In the genomic region with DNA sequence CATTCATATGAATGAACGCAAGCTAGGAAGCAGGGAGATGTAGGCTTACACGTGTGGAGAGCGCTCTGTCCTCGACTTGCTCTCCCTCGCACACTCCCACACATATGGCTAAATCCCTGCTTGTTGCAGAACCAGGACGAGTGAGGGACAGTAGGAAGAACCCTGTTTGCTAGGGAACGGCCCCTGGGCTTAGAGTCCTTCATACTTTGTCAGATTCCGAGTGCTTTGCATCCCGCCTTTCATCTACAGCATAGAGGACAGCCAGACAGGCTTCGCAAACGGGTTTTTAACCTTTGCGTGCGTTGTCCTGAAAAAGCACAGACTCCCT, we compare ENCODE assay signal across 9 mouse cellular contexts. TPM values are rescaled to one million over a fixed set of nuclear protein-coding genes. Genes with fewer than 3 reads are reported as not detected.
A peak's percentile ranks its signal among the peaks of the same experiment; 100 is the strongest.
DNase-seq lines count a peak whose midpoint lies in the region; ATAC-seq and TF ChIP-seq lines count a peak whose summit lies in the region.
"Had no signal": no experiment of that assay in that cellular context is flagged by ENCODE, and none has a peak within 500 bp of the region (broad histone marks: within the 10 kb centered on the region; RNA-seq: fewer than 3 reads in every experiment).

Gene Gabra1, minus strand, starts transcription at position 106 of the 328 bp plus-strand sequence.

- peak; percentile 5 for DNase-seq in adrenal gland, postnatal 10 days
- DNase-seq in adrenal gland, adult 18-20 months (ENCODE audit: low spot score in 2 of 2): no peak
- DNase-seq in ES-E14 (ENCODE audit: low read depth, low spot score): no peak
- DNase-seq in layer of hippocampus, adult 2 months (ENCODE audit: low spot score in 2 of 2): peak in 1 of 2 experiments; percentile 39
- DNase-seq in mesoderm, embryonic 11.5 days (ENCODE audit: low read depth, low spot score): peak; percentile 39
- DNase-seq in stomach, postnatal 0 days (ENCODE audit: low spot score): peak; percentile 16
- DNase-seq in ovary, postnatal 36 days (ENCODE audit: low spot score): no peak

- no peak; the same call in 1 of the 2 replicates for ATAC-seq in embryonic facial prominence, embryonic 15.5 days (ENCODE audit: insufficient number of reproducible peaks, low FRiP score, low TSS enrichment, low read depth)
- no peak for ATAC-seq in stomach, postnatal 0 days (ENCODE audit: low FRiP score, low TSS enrichment)

- H3K9ac ChIP-seq in ES-E14 (ENCODE audit: insufficient read depth, low read depth, low read length, poor library complexity, severe bottlenecking): no peak within 1 kb of the TSS
- H3K9ac ChIP-seq in embryonic facial prominence, embryonic 15.5 days: peak within 1 kb of the TSS; percentile 28; the same call in 1 of the 2 replicates
- peak within 1 kb of the TSS; percentile 53 for H3K9ac ChIP-seq in stomach, postnatal 0 days (ENCODE audit: low read length)

- H3K27me3 ChIP-seq in embryonic facial prominence, embryonic 15.5 days: peaks cover 9% of the 10 kb centered on the region; the same call in 1 of the 2 replicates
- no peaks in the 10 kb centered on the region for H3K27me3 ChIP-seq in stomach, postnatal 0 days (ENCODE audit: control insufficient read depth, insufficient read depth, low read length)

- in situ Hi-C loops in ES-E14 (cut with MboI; ENCODE audit: low sequenced_read_pairs in 2 of 2, unreplicated experiment in 2 of 2): no loop called here

- TF ChIP-seq EP300 in stomach, postnatal 0 days (optimal IDR thresholded peaks at IDR 0.05): no peak

- H3K27ac ChIP-seq in ES-E14 (ENCODE audit: insufficient read depth, low read depth, low read length, poor library complexity, severe bottlenecking): no peak within 1 kb of the TSS
- H3K27ac ChIP-seq in embryonic facial prominence, embryonic 15.5 days (replicated peaks): no peak within 1 kb of the TSS
- H3K27ac ChIP-seq in layer of hippocampus, adult 2 months: peak within 1 kb of the TSS; percentile 92
- no peak within 1 kb of the TSS for H3K27ac ChIP-seq in stomach, postnatal 0 days (replicated peaks)

- H3K4me3 ChIP-seq in ES-E14 (ENCODE audit: insufficient read depth in 1 of 2, low read depth in 1 of 2, low read length in 2 of 2, poor library complexity in 1 of 2, severe bottlenecking in 1 of 2): peak within 1 kb of the TSS; percentile 57 to 66
- H3K4me3 ChIP-seq in embryonic facial prominence, embryonic 15.5 days (replicated peaks): peak within 1 kb of the TSS; percentile 52
- peak within 1 kb of the TSS; percentile 77 for H3K4me3 ChIP-seq in layer of hippocampus, adult 2 months
- peak within 1 kb of the TSS; percentile 51 for H3K4me3 ChIP-seq in stomach, postnatal 0 days (ENCODE audit: low read depth, low read length)

- no peaks in the 10 kb centered on the region for H3K36me3 ChIP-seq in ES-E14 (ENCODE audit: control insufficient read depth, insufficient read depth, low read length, poor library complexity, severe bottlenecking)
- no peaks in the 10 kb centered on the region for H3K36me3 ChIP-seq in embryonic facial prominence, embryonic 15.5 days
- H3K36me3 ChIP-seq in stomach, postnatal 0 days (ENCODE audit: control insufficient read depth, insufficient read depth, low read length): no peaks in the 10 kb centered on the region

- WGBS in embryonic facial prominence, embryonic 15.5 days: under 1% methylated on average over 13 of the region's 13 CpGs
- under 1% methylated on average over 13 of the region's 13 CpGs for WGBS in stomach, postnatal 0 days

- no peaks in the 10 kb centered on the region for H3K9me3 ChIP-seq in ES-E14 (ENCODE audit: control insufficient read depth, insufficient read depth, low read depth, low read length)
- H3K9me3 ChIP-seq in embryonic facial prominence, embryonic 15.5 days (replicated peaks): no peaks in the 10 kb centered on the region
- H3K9me3 ChIP-seq in stomach, postnatal 0 days (ENCODE audit: control insufficient read depth, low read length): no peaks in the 10 kb centered on the region

- H3K4me1 ChIP-seq in ES-E14 (ENCODE audit: control insufficient read depth in 2 of 2, insufficient read depth in 2 of 2, low read length in 2 of 2, poor library complexity in 1 of 2): no peaks in the 10 kb centered on the region
- peaks cover 6% of the 10 kb centered on the region; the same call in 1 of the 2 replicates for H3K4me1 ChIP-seq in embryonic facial prominence, embryonic 15.5 days
- H3K4me1 ChIP-seq in stomach, postnatal 0 days (replicated peaks; ENCODE audit: control insufficient read depth, insufficient read depth): no peaks in the 10 kb centered on the region

- H3K4me2 ChIP-seq in embryonic facial prominence, embryonic 15.5 days (replicated peaks): peak within 1 kb of the TSS; percentile 84
- H3K4me2 ChIP-seq in stomach, postnatal 0 days (replicated peaks; ENCODE audit: low read depth): peak within 1 kb of the TSS; percentile 67

- TF ChIP-seq CTCF in layer of hippocampus, adult 2 months (conservative IDR thresholded peaks at IDR 0.05): no peak
- TF ChIP-seq CTCF in stomach, postnatal 0 days (IDR thresholded peaks at IDR 0.05; ENCODE audit: low read depth): no peak

TF ChIP-seq in ES-E14, 5 proteins besides CTCF, POLR2A, EP300 and RAD21:
- TF ChIP-seq CHD2 (IDR thresholded peaks at IDR 0.05; ENCODE audit: low read depth, low read length) (no peak), ZC3H11A (IDR thresholded peaks at IDR 0.05; ENCODE audit: borderline replicate concordance, low read depth, low read length) (no peak), ZNF384 (IDR thresholded peaks at IDR 0.05; ENCODE audit: low read depth, low read length) (no peak), MAFK (IDR thresholded peaks at IDR 0.05; ENCODE audit: insufficient read depth, low read depth, low read length) (no peak), HCFC1 (IDR thresholded peaks at IDR 0.05; ENCODE audit: borderline replicate concordance, insufficient read depth, low read length) (no peak)

RNA-seq across cellular contexts. Expression of gene Gabra1, which starts in this region (rescaled TPM):
- 1 to 10 TPM; 2.3 to 4.7 TPM for total RNA-seq in adrenal gland, postnatal 10 days (2021)
- total RNA-seq in adrenal gland, adult 18-20 months (2021): under 1 TPM; 0.20 to 0.45 TPM
- total RNA-seq in ES-E14 (2012; rRNA removed): 2.3 and 2.9 TPM in 2 replicates
- polyA plus RNA-seq in embryonic facial prominence, embryonic 15.5 days (2015; fragmentation: Nextera tagmentation; extraction: Ambion mirVana): 3.6 and 3.8 TPM in 2 replicates
- total RNA-seq in layer of hippocampus, adult 2 months (2021): 100 to 1,000 TPM; 406 to 411 TPM
- 0.91 and 1.5 TPM in 2 replicates for polyA plus RNA-seq in stomach, postnatal 0 days (2015; fragmentation: Nextera tagmentation; extraction: Ambion mirVana)
- polyA plus RNA-seq: gonadal fat pad, adult 2 months had no signal

Comparison
In these comparisons a context has a peak if more than half of its experiments do, and no peak if none do; other contexts are left out.
1. RNA of gene Gabra1 (total RNA-seq): 406 to 411 TPM in layer of hippocampus, adult 2 months; 2.3 to 4.7 TPM in adrenal gland, postnatal 10 days, 2.3 to 2.9 TPM in ES-E14 and 0.20 to 0.45 TPM in adrenal gland, adult 18-20 months; every median in the first group is over 10 times any median in the second.
2. DNase-seq: peak in adrenal gland, postnatal 10 days (single experiment), mesoderm, embryonic 11.5 days (single experiment) and stomach, postnatal 0 days (single experiment); none in adrenal gland, adult 18-20 months (0 of 2), ES-E14 (single experiment) and ovary, postnatal 36 days (single experiment).
3. Peak in every context shown above with its lines, with median percentiles within 50 percentile points of each other: H3K4me3 ChIP-seq.